Mouse (Mus musculus) C2C12 (cell line): Measurements from ENCODE around the gene Galnt7.

Experiments used
- CEBPB ChIP-seq: IDR thresholded peaks from one replicate; pipeline ENCODE4 v1.6.1; 2011; ENCODE audit warnings: low read depth, mild to moderate bottlenecking, control low read depth, moderate library complexity
- CTCF ChIP-seq: IDR thresholded peaks from one replicate; pipeline ENCODE4 v1.5.1; 2011; ENCODE audit not compliant: control insufficient read depth, insufficient read depth, insufficient read length
- MYOG ChIP-seq: IDR thresholded peaks from one replicate; pipeline ENCODE4 v1.6.1; 2011; ENCODE audit not compliant: control insufficient read depth, insufficient read length; ENCODE audit errors: extremely low read depth

GRCm38 (mm10) chr8:57590015-57590414 is 62.8 kb downstream of the Galnt7 start:
- no peak for TF ChIP-seq CTCF
- TF ChIP-seq CEBPB: no peak
- TF ChIP-seq MYOG: no peak
